Mouse (Mus musculus) ovary, adult 18-20 months (tissue): ENCODE results near the gene 4930558K02Rik.
A peak's percentile ranks its signal among the peaks of the same experiment; 100 is the strongest.

ENCODE experiments used
- DNase-seq: peaks from one replicate; pipeline ENCODE4 v3.0.0; 2022; ENCODE audit warnings: low spot score, mixed read lengths

4930558K02Rik gene

GRCm38 (mm10) chr1:161992389-161992788, 13.0 kb upstream of the 4930558K02Rik start:
- no peak for DNase-seq

- no peak for DNase-seq
Observed at GRCm38 (mm10) chr1:161991846-161992245, 12.4 kb upstream of the 4930558K02Rik start.

- DNase-seq, result no peak
Observed at GRCm38 (mm10) chr1:161990684-161991578, 11.5 kb upstream of the 4930558K02Rik start.

- no peak for DNase-seq
Observed at GRCm38 (mm10) chr1:161983979-161984566, 4.6 kb upstream of the 4930558K02Rik start.

- no peak for DNase-seq
Observed at GRCm38 (mm10) chr1:161983451-161983850, 4.0 kb upstream of the 4930558K02Rik start.

- DNase-seq, result no peak
Observed at GRCm38 (mm10) chr1:161980626-161981298, 1.3 kb upstream of the 4930558K02Rik start.

GRCm38 (mm10) chr1:161980046-161980445, 610 bp upstream of the 4930558K02Rik start:
- DNase-seq, result no peak

- DNase-seq, result no peak
Observed at GRCm38 (mm10) chr1:161978173-161978700, 1.2 kb downstream of the 4930558K02Rik start.

GRCm38 (mm10) chr1:161977331-161977730, 2.1 kb downstream of the 4930558K02Rik start:
- no peak for DNase-seq

- peak; percentile 40 for DNase-seq
Observed at GRCm38 (mm10) chr1:161976255-161977182, 2.9 kb downstream of the 4930558K02Rik start.

- no peak for DNase-seq
Observed at GRCm38 (mm10) chr1:161972233-161972632, 7.2 kb downstream of the 4930558K02Rik start.

- DNase-seq, result no peak
Observed at GRCm38 (mm10) chr1:161970874-161971273, 8.6 kb downstream of the 4930558K02Rik start.

- DNase-seq, result peak; percentile 87
Observed at GRCm38 (mm10) chr1:161968589-161969407, 10.6 kb downstream of the 4930558K02Rik start, which contains the start of gene Pigc. Gene Pigc, plus strand, starts transcription at chr1:161969186.

GRCm38 (mm10) chr1:161967936-161968335, 11.5 kb downstream of the 4930558K02Rik start:
- DNase-seq, result no peak

GRCm38 (mm10) chr1:161962465-161963377, 16.7 kb downstream of the 4930558K02Rik start:
- DNase-seq, result no peak

- no peak for DNase-seq
Observed at GRCm38 (mm10) chr1:161957964-161958950, 21.2 kb downstream of the 4930558K02Rik start.

GRCm38 (mm10) chr1:161955846-161956245, 23.6 kb downstream of the 4930558K02Rik start:
- no peak for DNase-seq

- DNase-seq, result no peak
Observed at GRCm38 (mm10) chr1:161952599-161952998, 26.8 kb downstream of the 4930558K02Rik start.
